In genomic region chr13:45189389-45189788, GRCm38 (mm10) we compare ENCODE assay signal across 19 mouse cellular contexts.
A peak's percentile ranks its signal among the peaks of the same experiment; 100 is the strongest.
DNase-seq lines count a peak whose midpoint lies in the region; ATAC-seq and TF ChIP-seq lines count a peak whose summit lies in the region.
"Had no signal": no experiment of that assay in that cellular context is flagged by ENCODE, and none has a peak within 500 bp of the region (broad histone marks: within the 10 kb centered on the region; RNA-seq: fewer than 3 reads in every experiment).

No protein-coding gene starts in this region.

- no peak for TF ChIP-seq CTCF in kidney, adult 2 months (conservative IDR thresholded peaks at IDR 0.05; ENCODE audit: insufficient read depth, insufficient read length, low read depth, low read length)

- 0 out of 2 replicates have a peak overlapping the region, but pooled peaks have one; percentile 11 for H3K27ac ChIP-seq in forebrain, embryonic 10.5 days
- no peak overlapping the region for H3K27ac ChIP-seq in forebrain, embryonic 13.5 days
- peak overlapping the region; percentile 52; the same call in 1 of the 2 replicates for H3K27ac ChIP-seq in limb, embryonic 13.5 days
- H3K27ac ChIP-seq in kidney, adult 2 months (ENCODE audit: insufficient read depth, low read depth, low read length) = no peak overlapping the region
- H3K27ac ChIP-seq: heart, embryonic 13.5 days; liver, embryonic 12.5 days; lung, embryonic 15.5 days; macrophage; neural tube, embryonic 12.5 days had no signal

- H3K27me3 ChIP-seq in forebrain, embryonic 10.5 days (ENCODE audit: poor library complexity, severe bottlenecking) = no peaks in the 10 kb centered on the region
- H3K27me3 ChIP-seq in forebrain, embryonic 13.5 days = no peaks in the 10 kb centered on the region
- no peaks in the 10 kb centered on the region for H3K27me3 ChIP-seq in limb, embryonic 13.5 days
- no peaks in the 10 kb centered on the region for H3K27me3 ChIP-seq in kidney, adult 2 months (replicated peaks; ENCODE audit: control insufficient read depth, insufficient read depth, low read length)
- H3K27me3 ChIP-seq: heart, embryonic 13.5 days; lung, embryonic 15.5 days; neural tube, embryonic 12.5 days had no signal

- no peak overlapping the region for H3K9ac ChIP-seq in forebrain, embryonic 13.5 days
- H3K9ac ChIP-seq in limb, embryonic 13.5 days = no peak overlapping the region
- H3K9ac ChIP-seq: heart, embryonic 13.5 days; liver, embryonic 12.5 days; lung, embryonic 15.5 days; neural tube, embryonic 12.5 days had no signal

- no peaks in the 10 kb centered on the region for H3K36me3 ChIP-seq in forebrain, embryonic 10.5 days (replicated peaks)
- no peaks in the 10 kb centered on the region for H3K36me3 ChIP-seq in forebrain, embryonic 13.5 days (ENCODE audit: poor library complexity, severe bottlenecking)
- no peaks in the 10 kb centered on the region for H3K36me3 ChIP-seq in limb, embryonic 13.5 days
- no peaks in the 10 kb centered on the region for H3K36me3 ChIP-seq in kidney, adult 2 months (ENCODE audit: control insufficient read depth, insufficient read depth, low read length)
- H3K36me3 ChIP-seq: heart, embryonic 13.5 days; liver, embryonic 12.5 days; lung, embryonic 15.5 days; neural tube, embryonic 12.5 days had no signal

- no peak overlapping the region for H3K4me2 ChIP-seq in forebrain, embryonic 13.5 days
- no peak overlapping the region for H3K4me2 ChIP-seq in limb, embryonic 13.5 days (replicated peaks)
- H3K4me2 ChIP-seq: heart, embryonic 13.5 days; liver, embryonic 12.5 days; lung, embryonic 15.5 days; neural tube, embryonic 12.5 days had no signal

- no peak for DNase-seq in forebrain, embryonic 10.5 days (ENCODE audit: extremely low spot score, low spot score)
- DNase-seq in left cerebral cortex, postnatal 4 days = peak; percentile 64
- no peak for DNase-seq in left cerebral cortex, postnatal 10 days (ENCODE audit: extremely low spot score in 1 of 2, low spot score in 2 of 2)
- peak; percentile 13 for DNase-seq in R1 (ENCODE audit: low read depth, low spot score)
- no peak for DNase-seq in kidney, adult 2 months
- DNase-seq: adrenal gland, postnatal 25 days; cerebellum, adult 9-10 months; kidney, adult 11 months; kidney, postnatal 36 days; thymus, postnatal 4 days had no signal

- 44% methylated on average over 6 of the region's 6 CpGs for WGBS in forebrain, embryonic 10.5 days
- WGBS in forebrain, embryonic 13.5 days = 10% methylated on average over 6 of the region's 6 CpGs
- WGBS in limb, embryonic 13.5 days = 32% methylated on average over 6 of the region's 6 CpGs
- 83% methylated on average over 6 of the region's 6 CpGs for WGBS in kidney, adult 2 months

- H3K9me3 ChIP-seq in forebrain, embryonic 10.5 days = no peaks in the 10 kb centered on the region
- H3K9me3 ChIP-seq in forebrain, embryonic 13.5 days (replicated peaks) = no peaks in the 10 kb centered on the region
- no peaks in the 10 kb centered on the region for H3K9me3 ChIP-seq in limb, embryonic 13.5 days
- H3K9me3 ChIP-seq: heart, embryonic 13.5 days; liver, embryonic 12.5 days; lung, embryonic 15.5 days; neural tube, embryonic 12.5 days had no signal

- no peak for ATAC-seq in forebrain, embryonic 13.5 days
- ATAC-seq in limb, embryonic 13.5 days (ENCODE audit: low FRiP score, low read depth) = no peak
- ATAC-seq: forebrain, embryonic 16.5 days; liver, embryonic 12.5 days; Patski had no signal

- H3K4me1 ChIP-seq in forebrain, embryonic 10.5 days = peaks cover 19% of the 10 kb centered on the region
- peaks cover 18% of the 10 kb centered on the region for H3K4me1 ChIP-seq in forebrain, embryonic 13.5 days
- H3K4me1 ChIP-seq in limb, embryonic 13.5 days = peaks cover 40% of the 10 kb centered on the region
- no peaks in the 10 kb centered on the region for H3K4me1 ChIP-seq in kidney, adult 2 months (ENCODE audit: control insufficient read depth, insufficient read depth, low read length)
- H3K4me1 ChIP-seq: liver, embryonic 12.5 days; lung, embryonic 15.5 days had no signal

- intact Hi-C loops in left cerebral cortex, postnatal 4 days (cut with DNase I) = no loop called here
- intact Hi-C loops in left cerebral cortex, postnatal 10 days (cut with DNase I) = no loop called here

- no peak overlapping the region for H3K4me3 ChIP-seq in forebrain, embryonic 10.5 days
- no peak overlapping the region for H3K4me3 ChIP-seq in forebrain, embryonic 13.5 days
- H3K4me3 ChIP-seq in limb, embryonic 13.5 days = no peak overlapping the region
- no peak overlapping the region for H3K4me3 ChIP-seq in kidney, adult 2 months (ENCODE audit: insufficient read depth, low read depth, low read length)
- H3K4me3 ChIP-seq: heart, embryonic 13.5 days; liver, embryonic 12.5 days; lung, embryonic 15.5 days; neural tube, embryonic 12.5 days had no signal

- no peak for TF ChIP-seq POLR2A in kidney, adult 2 months (IDR thresholded peaks at IDR 0.05; ENCODE audit: low read depth, low read length)

Comparison
In these comparisons a context has a peak if more than half of its experiments do, and no peak if none do; other contexts are left out.
1. DNase-seq: peak in left cerebral cortex, postnatal 4 days (single experiment) and R1 (single experiment); none in forebrain, embryonic 10.5 days (single experiment), left cerebral cortex, postnatal 10 days (0 of 2) and kidney, adult 2 months (single experiment).
2. H3K27ac ChIP-seq: peak in forebrain, embryonic 10.5 days (single experiment) and limb, embryonic 13.5 days (single experiment); none in forebrain, embryonic 13.5 days (single experiment) and kidney, adult 2 months (single experiment).